Mouse (Mus musculus): ENCODE measurements at regions not wholly inside any gene's neighbourhood (a gene's known extent, or its start where the extent isn't known, plus 50 kb on each side); places are given as distances from the start of the nearest gene placed in this dataset.

DNA sequence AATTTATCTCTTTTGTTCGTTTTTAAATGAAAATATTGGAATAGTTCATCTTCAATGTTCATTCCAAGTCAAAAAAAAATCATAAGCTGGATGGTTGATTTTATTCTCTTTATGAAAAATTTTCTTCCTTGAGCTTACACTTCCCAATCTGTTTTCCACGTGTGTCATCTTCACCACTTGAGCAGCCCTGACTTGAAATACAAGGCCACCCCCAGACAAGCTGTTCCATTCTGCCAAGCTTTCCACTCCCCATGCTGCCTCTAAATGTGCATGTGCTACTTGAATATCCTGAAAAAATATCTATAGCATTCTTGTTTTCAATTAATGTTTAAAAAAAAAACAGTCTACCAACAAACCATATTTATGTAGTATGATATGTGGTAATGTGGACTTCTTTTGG lies 693.2 kb downstream of the Basp1 start:
- TF ChIP-seq CTCF (IDR thresholded peaks at IDR 0.05; ENCODE audit: low read depth) (no peak), EP300 (IDR thresholded peaks at IDR 0.05; ENCODE audit: low read depth) (no peak)

All from heart, postnatal 0 days (tissue).